In the genomic region with DNA sequence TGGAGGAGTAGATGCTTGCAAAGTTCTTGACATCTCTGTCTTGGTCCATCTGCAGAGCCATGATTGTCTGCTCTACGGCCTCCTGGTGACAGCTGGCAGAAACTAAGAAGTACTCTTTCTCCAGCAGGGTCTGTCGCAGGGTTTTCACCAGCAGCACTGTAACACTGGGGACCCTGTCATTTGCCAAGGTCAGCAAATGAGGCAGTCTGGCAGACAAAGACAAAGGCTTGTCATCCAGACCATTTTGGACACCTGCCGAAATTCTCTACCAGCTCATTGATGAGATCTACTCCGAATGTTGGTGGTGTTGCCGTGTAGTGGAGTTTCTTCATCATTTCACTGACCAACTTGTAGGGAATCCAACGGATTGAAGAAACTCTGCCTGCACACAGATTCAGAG, we compare ENCODE assay signal across 11 mouse cellular contexts.
DNase-seq lines count a peak whose midpoint lies in the region.
"Had no signal": no experiment of that assay in that cellular context is flagged by ENCODE, and none has a peak within 500 bp of the region (broad histone marks: within the 10 kb centered on the region; RNA-seq: fewer than 3 reads in every experiment).

No protein-coding gene starts in this region.

- DNase-seq in cerebellum, adult 9-11 months = peak; percentile 10
- no peak for DNase-seq in cerebellum, adult 18-20 months
- peak; percentile 42 to 48 for DNase-seq in cerebellum, postnatal 14 days
- no peak for DNase-seq in cerebellum, adult 9-10 months
- peak; percentile 10 for DNase-seq in brain, adult 2 months (ENCODE audit: low read depth, low spot score)
- no peak for DNase-seq in gastrocnemius, adult 8-10 months (ENCODE audit: low spot score in 2 of 2)
- DNase-seq: adrenal gland, adult 2 months; adrenal gland, postnatal 10 days; adrenal gland, postnatal 25 days; cerebellum, postnatal 36 days; forebrain, postnatal 0 days had no signal

Comparison
In these comparisons a context has a peak if more than half of its experiments do, and no peak if none do; other contexts are left out.
1. DNase-seq: peak in cerebellum, adult 9-11 months (single experiment), cerebellum, postnatal 14 days (2 of 2) and brain, adult 2 months (single experiment); none in cerebellum, adult 18-20 months (0 of 2), cerebellum, adult 9-10 months (single experiment) and gastrocnemius, adult 8-10 months (0 of 2).